Mouse (Mus musculus) gastrocnemius, postnatal 25 days (tissue): Measurements from ENCODE around the gene Smarcd3. TPM values are rescaled to one million over a fixed set of nuclear protein-coding genes. Genes with fewer than 3 reads are reported as not detected.

Experiments
- DNase-seq: peaks from one replicate; pipeline ENCODE4 v3.0.0; 2022
- long read RNA-seq, 2 experiments: library from polyadenylated mRNA; stranded (forward); transcript quantifications; one replicate each; pipeline ENCODE4 v2.0.0; 2021
- total RNA-seq, 2 experiments: library from RNA; stranded (reverse); gene quantifications; 1 replicate in 1 of 2; 2 replicates in 1 of 2; pipeline ENCODE4 v1.2.3; 2021

Smarcd3 gene
- 100 to 1,000 TPM; 125 to 163 TPM for total RNA-seq
- long read RNA-seq, experiment 1, transcript Smarcd3-201 (13 exons, 1,735 nt): major isoform, 238 of 291 reads
- long read RNA-seq, experiment 1, partial matches to known transcripts: 23 of 291 reads
- long read RNA-seq, experiment 1, other reads (novel, unspliced or antisense): 30 of 291 reads
- long read RNA-seq, experiment 2, transcript Smarcd3-201 (13 exons, 1,735 nt): major isoform, 253 of 297 reads
- long read RNA-seq, experiment 2, partial matches to known transcripts: 26 of 297 reads
- long read RNA-seq, experiment 2, other reads (novel, unspliced or antisense): 18 of 297 reads

- peak; percentile 43 for DNase-seq
These were observed at the start of gene Smarcd3 for GRCm38 (mm10) chr5:24623986-24624821. Gene Smarcd3, minus strand, starts transcription at chr5:24624411.

GRCm38 (mm10) chr5:24661457-24661856 is 37.2 kb upstream of the Smarcd3 start:
- no peak for DNase-seq

- no peak for DNase-seq
These were observed 35.7 kb upstream of the Smarcd3 start for GRCm38 (mm10) chr5:24659708-24660423.

GRCm38 (mm10) chr5:24657113-24657512 is 32.9 kb upstream of the Smarcd3 start:
- DNase-seq: no peak

- DNase-seq: no peak
These were observed 30.3 kb upstream of the Smarcd3 start for GRCm38 (mm10) chr5:24654491-24654890.

- DNase-seq: no peak
These were observed 28.6 kb upstream of the Smarcd3 start for GRCm38 (mm10) chr5:24652780-24653179.

GRCm38 (mm10) chr5:24651768-24652752 is 27.8 kb upstream of the Smarcd3 start:
- peak; percentile 76 for DNase-seq

GRCm38 (mm10) chr5:24651356-24651755 is 27.1 kb upstream of the Smarcd3 start:
- no peak for DNase-seq

GRCm38 (mm10) chr5:24649701-24650100 is 25.5 kb upstream of the Smarcd3 start:
- no peak for DNase-seq

- no peak for DNase-seq
These were observed 25.0 kb upstream of the Smarcd3 start for GRCm38 (mm10) chr5:24649231-24649630.

GRCm38 (mm10) chr5:24645454-24645853 is 21.2 kb upstream of the Smarcd3 start:
- no peak for DNase-seq

- no peak for DNase-seq
These were observed 14.9 kb upstream of the Smarcd3 start for GRCm38 (mm10) chr5:24639081-24639480.

GRCm38 (mm10) chr5:24638131-24638530 is 13.9 kb upstream of the Smarcd3 start:
- no peak for DNase-seq

GRCm38 (mm10) chr5:24636987-24637386 is 12.8 kb upstream of the Smarcd3 start:
- no peak for DNase-seq

- DNase-seq: no peak
These were observed 11.4 kb upstream of the Smarcd3 start for GRCm38 (mm10) chr5:24635526-24636141.

- no peak for DNase-seq
These were observed 10.9 kb upstream of the Smarcd3 start for GRCm38 (mm10) chr5:24635093-24635492.

- DNase-seq: no peak
These were observed 5.5 kb upstream of the Smarcd3 start for GRCm38 (mm10) chr5:24629712-24630111.

GRCm38 (mm10) chr5:24624822-24625120 is 560 bp upstream of the Smarcd3 start:
- no peak for DNase-seq

GRCm38 (mm10) chr5:24623041-24623985 is 898 bp downstream of the Smarcd3 start:
- no peak for DNase-seq
